Mouse (Mus musculus) erythroblast, embryonic 14.5 days (primary cell): Measurements from ENCODE around the gene Clic4.

Experiments
- GATA1 ChIP-seq: IDR thresholded peaks from 2 replicates; pipeline ENCODE4 v1.6.1; 2012; ENCODE audit warnings: low read length, inconsistent platforms, mixed read lengths
- TAL1 ChIP-seq: IDR thresholded peaks from 3 replicates; pipeline ENCODE4 v1.6.1; 2012; ENCODE audit warnings: low read length, inconsistent platforms, mixed read lengths

DNA sequence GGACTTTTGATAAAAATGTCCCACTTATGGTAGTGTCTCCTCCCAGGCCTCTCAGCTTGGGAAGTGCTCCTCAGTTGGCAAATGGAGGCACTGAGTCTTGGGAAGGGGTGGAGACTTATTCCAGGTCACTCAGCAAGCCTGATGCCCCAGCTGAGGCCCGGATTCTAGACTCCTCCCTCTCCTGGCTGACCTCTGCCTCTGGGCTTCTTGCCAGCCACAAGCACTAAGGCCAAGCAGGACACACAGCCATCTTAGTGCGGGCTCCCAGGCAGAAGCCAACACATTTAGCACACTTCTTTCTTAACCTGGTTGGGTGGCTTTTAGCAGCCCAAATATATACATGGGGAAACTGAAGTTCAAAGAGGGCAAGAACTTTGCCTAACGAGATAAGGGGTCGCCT, 33.9 kb upstream of the Clic4 start:
- TF ChIP-seq TAL1 (no peak), GATA1 (no peak)
